Mouse (Mus musculus): ENCODE measurements around the gene Ebf1.

GRCm38 (mm10) chr11:44701864-44702263 lies 84.7 kb downstream of the Ebf1 start:
- no peak for TF ChIP-seq CTCF (IDR thresholded peaks at IDR 0.05; ENCODE audit: insufficient read depth, low read depth, low read length)
- TF ChIP-seq POLR2A (IDR thresholded peaks at IDR 0.05; ENCODE audit: insufficient read depth, low read depth, low read length) = no peak

Measured in olfactory bulb, adult 2 months (tissue).